Mouse (Mus musculus) kidney, adult 18-20 months (tissue): ENCODE measurements around the gene Rpa1.
"Not testable (repeated sequence)": the region's sequence is repeated elsewhere in the genome, so short reads cannot be mapped to it uniquely, and the experiment has no call there.

Experiments used
- DNase-seq: peaks from one replicate; pipeline ENCODE4 v3.0.0; 2021

The Rpa1 gene

DNA sequence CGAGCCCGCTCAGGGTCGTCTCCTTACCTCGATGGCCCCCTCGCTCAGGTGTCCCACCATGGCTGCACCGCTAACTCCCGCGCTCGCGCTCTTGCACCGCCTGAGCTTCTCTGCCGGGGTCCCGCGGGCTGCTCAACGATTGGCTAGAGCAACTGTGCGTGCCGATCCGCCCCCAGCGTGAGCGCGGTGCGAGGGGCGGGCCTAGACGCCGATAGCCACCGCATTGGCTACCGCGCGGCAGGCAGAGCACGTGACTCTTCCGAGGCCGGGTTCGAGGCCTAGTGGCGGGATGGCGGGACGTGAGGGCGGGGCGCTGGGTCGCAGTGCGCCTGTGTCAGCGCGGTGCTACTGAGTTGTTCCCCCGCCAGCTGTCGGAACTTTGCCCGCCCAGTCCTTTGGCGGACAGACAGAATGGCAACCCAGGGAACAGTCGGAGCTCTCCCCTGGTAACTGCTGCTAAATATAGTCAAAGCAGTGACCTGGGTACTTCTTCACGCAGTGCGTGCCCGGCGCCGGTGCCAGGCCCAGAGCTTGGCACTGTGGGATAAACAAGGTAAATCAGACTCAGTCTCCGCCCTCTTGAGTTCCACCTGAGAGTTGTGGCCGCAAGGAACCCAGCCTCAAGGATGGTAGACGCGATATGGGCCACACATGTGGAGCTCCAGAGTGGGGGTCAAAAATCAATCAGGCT, at the start of gene Rpa1, which contains the start of gene Smyd4:
TSS of gene Rpa1 (minus strand) at position 126 of the 691 bp plus-strand sequence.
TSS of gene Smyd4 (plus strand) at position 235 of the 691 bp plus-strand sequence.
- peak; percentile 94 for DNase-seq

GRCm38 (mm10) chr11:75397452-75397851, 49.3 kb upstream of the Rpa1 start:
- no peak for DNase-seq

GRCm38 (mm10) chr11:75395611-75396010, 47.5 kb upstream of the Rpa1 start:
- DNase-seq = no peak

DNA sequence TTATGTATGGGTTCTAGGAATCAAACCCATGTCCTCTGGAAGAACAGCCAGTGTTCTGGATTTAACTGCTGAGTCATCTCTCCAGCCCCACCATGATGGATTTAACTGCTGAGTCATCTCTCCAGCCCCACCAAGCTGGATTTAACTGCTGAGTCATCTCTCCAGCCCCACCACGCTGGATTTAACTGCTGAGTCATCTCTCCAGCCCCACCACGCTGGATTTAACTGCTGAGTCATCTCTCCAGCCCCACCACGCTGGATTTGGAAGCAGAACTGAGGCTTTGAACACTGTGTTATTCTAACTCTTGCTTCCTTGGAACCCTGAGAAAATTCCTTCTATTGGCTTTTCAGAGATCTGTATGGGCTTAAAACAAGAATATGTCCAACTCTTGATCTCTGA, 35.4 kb upstream of the Rpa1 start:
- not testable (repeated sequence) for DNase-seq

DNA sequence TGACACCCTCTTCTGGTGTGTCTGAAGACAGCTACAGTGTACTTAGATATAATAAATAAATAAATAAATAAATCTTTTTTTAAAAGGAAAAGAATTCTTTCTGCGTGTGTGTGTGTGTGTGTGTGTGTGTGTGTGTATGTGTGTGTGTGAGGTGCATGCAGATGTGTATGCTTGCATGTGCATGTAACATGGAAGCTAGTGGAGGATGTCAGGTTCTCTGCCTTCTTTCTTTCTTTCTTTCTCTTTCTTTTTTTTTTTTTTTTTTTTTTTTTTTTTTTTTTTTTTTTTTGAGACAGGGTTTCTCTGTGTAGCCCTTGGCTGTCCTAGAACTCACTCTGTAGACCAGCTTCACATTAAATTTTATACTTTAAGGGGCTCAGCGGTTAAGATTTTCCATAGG, 30.7 kb upstream of the Rpa1 start:
- DNase-seq = not testable (repeated sequence)

GRCm38 (mm10) chr11:75377125-75377524, 29.0 kb upstream of the Rpa1 start:
- DNase-seq = no peak

DNA sequence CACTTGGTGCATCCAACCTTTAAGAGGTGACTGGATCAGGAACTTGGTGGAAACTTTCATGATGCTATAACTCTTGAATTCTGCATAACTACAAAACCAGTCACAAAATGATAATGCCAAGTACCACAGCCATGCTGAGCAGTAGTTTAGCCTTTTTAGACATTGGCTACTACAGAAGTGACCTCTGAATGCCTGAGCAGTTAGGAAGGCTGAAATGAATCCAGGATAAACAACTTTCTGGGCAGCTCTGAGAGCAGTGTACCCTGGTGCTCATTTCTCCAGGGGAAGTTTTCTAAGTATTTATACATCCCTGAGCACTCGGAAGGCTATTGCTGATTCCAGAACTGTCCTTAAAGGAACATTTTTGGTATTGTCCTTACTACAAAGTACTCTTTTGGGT, 7.4 kb upstream of the Rpa1 start:
- DNase-seq = no peak

GRCm38 (mm10) chr11:75351225-75351624, 3.1 kb upstream of the Rpa1 start:
- DNase-seq = no peak

DNA sequence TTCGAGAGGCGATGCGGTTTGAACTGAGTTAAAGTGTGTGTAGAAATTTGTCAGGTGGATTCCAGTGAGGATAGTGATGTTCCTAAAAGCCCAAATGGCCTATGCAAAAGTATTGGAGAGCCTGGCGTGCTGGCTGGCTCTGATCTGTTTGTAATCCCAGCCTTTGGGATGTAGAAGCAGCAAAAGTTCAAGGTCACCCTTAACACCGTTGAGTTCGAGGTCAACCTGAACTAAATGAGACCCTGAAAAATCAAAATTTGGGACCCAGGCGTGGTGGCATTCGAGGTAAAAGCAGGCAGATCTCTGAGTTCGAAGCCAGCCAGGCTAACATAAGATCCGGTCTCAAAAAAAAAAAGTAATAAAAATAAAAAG, 752 bp upstream of the Rpa1 start:
- no peak for DNase-seq

GRCm38 (mm10) chr11:75347596-75347995, 528 bp downstream of the Rpa1 start:
- no peak for DNase-seq

GRCm38 (mm10) chr11:75347188-75347585, 937 bp downstream of the Rpa1 start:
- no peak for DNase-seq

- no peak for DNase-seq
Measured at GRCm38 (mm10) chr11:75346556-75347187, 1.5 kb downstream of the Rpa1 start.

DNA sequence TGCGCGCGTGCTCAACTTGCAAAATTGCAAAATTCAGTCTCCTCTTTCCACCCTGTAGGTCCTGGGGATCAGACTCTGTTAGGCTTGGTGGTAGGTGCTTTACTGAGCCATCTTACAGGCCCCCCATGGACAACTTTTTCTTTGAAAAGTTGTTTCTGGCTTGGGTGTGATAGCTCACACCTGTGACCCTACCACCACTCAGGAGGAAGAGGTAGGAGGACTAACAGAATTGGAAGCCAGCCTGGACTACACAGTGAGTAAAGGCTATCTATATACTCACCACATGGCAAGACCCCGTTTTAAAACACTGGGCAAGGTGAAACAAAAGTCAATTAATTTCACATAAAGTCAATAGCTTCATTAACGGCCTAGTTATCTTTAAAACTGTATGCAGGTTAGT, 3.4 kb downstream of the Rpa1 start:
- no peak for DNase-seq

DNA sequence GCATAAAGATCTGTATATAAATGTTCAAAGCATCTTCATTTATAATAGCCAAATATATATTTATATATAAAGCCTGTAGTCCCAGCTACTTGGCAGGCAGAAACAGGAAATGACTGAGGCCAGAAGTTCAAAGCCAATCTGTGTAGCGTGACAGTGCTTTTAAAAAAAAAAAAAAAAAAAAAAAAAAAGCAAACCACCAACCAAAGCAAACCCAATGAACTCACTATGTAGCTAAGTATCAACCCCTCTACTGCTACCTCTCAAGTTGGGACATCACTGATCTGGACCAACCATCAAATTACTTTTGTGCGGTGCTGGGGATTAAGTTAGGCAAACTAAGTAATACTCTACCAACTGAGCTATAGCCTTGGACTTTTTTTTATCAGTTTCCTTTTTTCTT, 4.0 kb downstream of the Rpa1 start:
- no peak for DNase-seq

GRCm38 (mm10) chr11:75343096-75343495, 5.0 kb downstream of the Rpa1 start:
- no peak for DNase-seq

- no peak for DNase-seq
Measured at GRCm38 (mm10) chr11:75340698-75341345, 7.3 kb downstream of the Rpa1 start.

- DNase-seq = peak; percentile 42
Measured at GRCm38 (mm10) chr11:75340076-75340475, 8.0 kb downstream of the Rpa1 start.

DNA sequence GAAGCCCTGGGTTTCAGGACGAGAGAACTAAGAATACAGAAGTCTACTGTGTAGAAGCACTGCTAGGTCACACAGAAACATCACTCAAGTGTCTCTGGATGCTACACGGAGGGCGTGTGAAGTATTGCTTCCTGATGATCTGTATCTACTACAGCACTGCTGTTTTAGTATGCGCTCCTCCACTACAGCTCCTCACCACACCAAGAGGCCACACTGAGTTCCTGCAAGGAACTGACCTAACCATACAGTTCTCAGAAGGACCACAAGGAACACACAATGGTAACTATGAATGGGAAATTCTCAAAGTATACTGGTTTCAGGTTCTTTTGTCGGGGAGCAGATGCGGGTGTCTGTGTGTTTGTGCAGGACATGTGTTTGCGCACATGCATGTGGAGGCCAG, 10.9 kb downstream of the Rpa1 start:
- no peak for DNase-seq

DNA sequence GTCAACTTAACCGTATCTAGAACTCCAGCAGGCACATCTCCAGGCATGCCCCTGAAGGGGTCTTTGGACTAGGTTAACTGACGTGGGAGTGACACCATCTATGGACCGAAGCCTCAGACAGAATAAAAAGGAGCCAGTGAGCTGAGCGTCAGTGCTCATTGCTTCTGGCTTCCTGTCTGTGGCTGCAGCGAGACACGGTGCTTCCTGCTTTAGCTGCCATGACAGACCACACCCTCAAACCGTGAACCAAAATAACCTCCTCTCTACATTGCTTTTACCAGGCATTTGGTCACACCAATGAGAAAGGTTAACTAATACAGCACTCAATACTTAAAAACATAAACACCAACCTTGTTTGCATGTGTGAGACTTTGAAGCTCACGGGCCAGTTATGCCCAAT, 11.4 kb downstream of the Rpa1 start:
- no peak for DNase-seq

GRCm38 (mm10) chr11:75325969-75326311, 22.2 kb downstream of the Rpa1 start:
- DNase-seq = no peak

GRCm38 (mm10) chr11:75325116-75325968, 22.8 kb downstream of the Rpa1 start:
- no peak for DNase-seq

- DNase-seq = no peak
Measured at GRCm38 (mm10) chr11:75324433-75324832, 23.7 kb downstream of the Rpa1 start.

GRCm38 (mm10) chr11:75323326-75323737, 24.8 kb downstream of the Rpa1 start:
- no peak for DNase-seq
